Mouse (Mus musculus) intestine, embryonic 14.5 days (tissue): ENCODE measurements around the gene Wtip. TPM values are rescaled to one million over a fixed set of nuclear protein-coding genes. Genes with fewer than 3 reads are reported as not detected.

Source experiments
- ATAC-seq: fragments of 200-750 bp; cut with Nextera tagmentation; replicated peaks from 2 replicates; pipeline ENCODE4 v1.8.0; 2017; ENCODE audit warnings: low read depth, moderate number of reproducible peaks, moderate TSS enrichment, moderate library complexity; ENCODE audit not compliant: low FRiP score, low TSS enrichment
- DNase-seq: peaks from one replicate; pipeline ENCODE4 v3.0.0-alpha.2; 2018; ENCODE audit warnings: low spot score
- H3K27ac ChIP-seq: fragments of 300-500 bp; sonication (generic); 2 replicates; pipeline ENCODE4 v1.5.1; 2014; ENCODE audit warnings: low read depth, mild to moderate bottlenecking, control low read depth
- H3K27me3 ChIP-seq: fragments of 300-500 bp; sonication (generic); replicated peaks from 2 replicates; pipeline ENCODE4 v1.6.1; 2014; ENCODE audit warnings: low read length, control low read depth; ENCODE audit not compliant: control insufficient read depth, insufficient read depth
- H3K36me3 ChIP-seq: fragments of 300-500 bp; sonication (generic); 2 replicates; pipeline ENCODE4 v1.6.1; 2014; ENCODE audit warnings: low read length, control low read depth; ENCODE audit not compliant: control insufficient read depth, insufficient read depth
- H3K4me1 ChIP-seq: fragments of 300-500 bp; sonication (generic); replicated peaks from 2 replicates; pipeline ENCODE4 v1.6.1; 2014; ENCODE audit warnings: low read length, control low read depth, mixed read lengths; ENCODE audit not compliant: control insufficient read depth, insufficient read depth
- H3K4me2 ChIP-seq: fragments of 300-500 bp; sonication (generic); 2 replicates; pipeline ENCODE4 v1.6.1; 2014; ENCODE audit warnings: low read length
- H3K4me3 ChIP-seq: fragments of 300-500 bp; sonication (generic); 2 replicates; pipeline ENCODE4 v1.5.1; 2014; ENCODE audit warnings: low read depth, low read length, control low read depth, mixed read lengths
- H3K9ac ChIP-seq: fragments of 300-500 bp; sonication (generic); 2 replicates; pipeline ENCODE4 v1.6.1; 2014; ENCODE audit warnings: mild to moderate bottlenecking, low read length
- H3K9me3 ChIP-seq: fragments of 300-500 bp; sonication (generic); 2 replicates; pipeline ENCODE4 v1.6.1; 2016; ENCODE audit warnings: low read length, control low read depth; ENCODE audit not compliant: control insufficient read depth
- WGBS: fragments of 180-500 bp; shearing (Covaris S2); extraction: QIAGEN DNeasy Blood & Tissue Kit; methylation state at CpG from one replicate; pipeline ENCODE4 v1.1.7; 2014; 5-methylcytosine and 5-hydroxymethylcytosine counted together
- polyA plus RNA-seq: library from polyadenylated mRNA; unstranded; fragments of >200 nt; fragmentation: Nextera tagmentation; extraction: Ambion mirVana; gene quantifications from 2 replicates; pipeline ENCODE4 v1.2.1, GENCODE M21; 2014

Wtip gene
- polyA plus RNA-seq, 1 experiment from 2014 or later, result 5.3 TPM

- H3K36me3 ChIP-seq, result peaks cover 57% of the 10 kb centered on the region
- no peak overlapping the region for H3K4me2 ChIP-seq
- peaks cover 6% of the 10 kb centered on the region; the same call in 1 of the 2 replicates for H3K4me1 ChIP-seq
- WGBS, result 92% methylated on average over 7 of the region's 7 CpGs
- H3K9ac ChIP-seq, result no peak overlapping the region
- H3K27me3 ChIP-seq, result no peaks in the 10 kb centered on the region
- ATAC-seq, result no peak
- DNase-seq, result no peak
- H3K9me3 ChIP-seq, result no peaks in the 10 kb centered on the region
- H3K27ac ChIP-seq, result no peak overlapping the region
- no peak overlapping the region for H3K4me3 ChIP-seq
Measured at GRCm38 (mm10) chr7:34164671-34165070, 31.6 kb upstream of the Wtip start.

DNA sequence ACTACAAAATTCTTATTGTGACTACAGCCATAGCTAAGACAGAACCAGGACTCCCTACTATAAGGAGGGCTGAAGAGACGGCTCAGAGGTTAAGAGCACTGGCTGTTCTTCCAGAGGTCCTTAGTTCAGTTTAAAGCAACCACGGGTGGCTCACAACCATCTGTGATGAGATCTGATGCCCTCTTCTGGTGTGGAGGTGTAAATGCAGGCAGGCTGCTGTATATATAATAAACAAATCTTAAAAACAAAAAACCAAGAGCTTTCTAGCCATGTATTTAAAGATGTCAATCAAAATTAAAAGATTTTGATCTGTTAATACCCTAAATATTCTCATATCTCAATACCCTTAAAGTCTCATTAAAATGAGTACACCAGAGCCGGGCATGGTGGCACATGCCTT lies 26.1 kb upstream of the Wtip start:
- WGBS, result 94% methylated on average over 3 of the region's 3 CpGs
- Histone ChIP-seq H3K27ac (no peak overlapping the region), H3K9ac (no peak overlapping the region), H3K4me1 (no peaks in the 10 kb centered on the region), H3K9me3 (no peaks in the 10 kb centered on the region), H3K4me3 (no peak overlapping the region), H3K27me3 (no peaks in the 10 kb centered on the region), H3K36me3 (peaks cover 99% of the 10 kb centered on the region), H3K4me2 (no peak overlapping the region)
- DNase-seq (no peak), ATAC-seq (no peak)

GRCm38 (mm10) chr7:34157994-34158393 lies 24.9 kb upstream of the Wtip start:
- Histone ChIP-seq H3K4me2 (no peak overlapping the region), H3K4me1 (no peaks in the 10 kb centered on the region), H3K36me3 (peaks cover 100% of the 10 kb centered on the region), H3K27ac (no peak overlapping the region), H3K27me3 (no peaks in the 10 kb centered on the region), H3K9ac (no peak overlapping the region), H3K9me3 (no peaks in the 10 kb centered on the region), H3K4me3 (no peak overlapping the region)
- DNase-seq (no peak), ATAC-seq (no peak)
- WGBS, result 94% methylated on average over 3 of the region's 3 CpGs

GRCm38 (mm10) chr7:34147193-34147592 lies 14.1 kb upstream of the Wtip start:
- H3K4me1 ChIP-seq, result no peaks in the 10 kb centered on the region
- H3K4me3 ChIP-seq, result no peak overlapping the region
- H3K9ac ChIP-seq, result no peak overlapping the region
- WGBS, result 81% methylated on average over 4 of the region's 4 CpGs
- DNase-seq, result no peak
- H3K4me2 ChIP-seq, result no peak overlapping the region
- peaks cover 100% of the 10 kb centered on the region for H3K36me3 ChIP-seq
- H3K9me3 ChIP-seq, result peaks cover 4% of the 10 kb centered on the region; the same call in 1 of the 2 replicates
- H3K27me3 ChIP-seq, result no peaks in the 10 kb centered on the region
- no peak for ATAC-seq
- H3K27ac ChIP-seq, result no peak overlapping the region

DNA sequence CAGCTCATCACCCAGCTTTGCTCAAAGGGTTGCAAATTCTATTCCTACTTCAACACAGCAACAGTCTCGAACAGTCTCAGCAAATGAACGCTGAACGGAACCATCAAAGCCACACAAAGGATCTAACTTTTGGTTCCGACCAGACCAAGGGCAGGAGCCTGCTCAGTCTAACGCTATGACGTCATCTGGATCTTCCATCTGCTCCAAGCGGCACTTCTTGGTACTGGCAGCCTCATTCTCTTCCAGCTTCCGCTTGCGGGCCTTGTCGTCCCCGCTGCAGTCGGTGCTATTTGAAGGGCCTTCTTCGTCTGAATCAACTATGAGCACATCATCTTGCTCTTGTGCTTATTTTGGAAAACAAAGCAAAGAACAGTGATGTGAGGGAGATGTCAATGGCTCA lies 8.1 kb upstream of the Wtip start:
- Histone ChIP-seq H3K36me3 (peaks cover 63% of the 10 kb centered on the region), H3K4me1 (no peaks in the 10 kb centered on the region), H3K4me3 (no peak overlapping the region), H3K27me3 (no peaks in the 10 kb centered on the region), H3K9me3 (no peaks in the 10 kb centered on the region), H3K9ac (no peak overlapping the region), H3K27ac (no peak overlapping the region), H3K4me2 (no peak overlapping the region)
- ATAC-seq (no peak), DNase-seq (no peak)
- 96% methylated on average over 13 of the region's 13 CpGs for WGBS

GRCm38 (mm10) chr7:34139493-34139892 lies 6.4 kb upstream of the Wtip start:
- Histone ChIP-seq H3K9ac (no peak overlapping the region), H3K4me3 (no peak overlapping the region), H3K4me2 (no peak overlapping the region), H3K27me3 (no peaks in the 10 kb centered on the region), H3K4me1 (no peaks in the 10 kb centered on the region), H3K27ac (no peak overlapping the region), H3K36me3 (peaks cover 46% of the 10 kb centered on the region), H3K9me3 (no peaks in the 10 kb centered on the region)
- ATAC-seq, result peak; percentile 38; the same call in 1 of the 2 replicates
- no peak for DNase-seq
- WGBS, result 85% methylated on average over 6 of the region's 6 CpGs

DNA sequence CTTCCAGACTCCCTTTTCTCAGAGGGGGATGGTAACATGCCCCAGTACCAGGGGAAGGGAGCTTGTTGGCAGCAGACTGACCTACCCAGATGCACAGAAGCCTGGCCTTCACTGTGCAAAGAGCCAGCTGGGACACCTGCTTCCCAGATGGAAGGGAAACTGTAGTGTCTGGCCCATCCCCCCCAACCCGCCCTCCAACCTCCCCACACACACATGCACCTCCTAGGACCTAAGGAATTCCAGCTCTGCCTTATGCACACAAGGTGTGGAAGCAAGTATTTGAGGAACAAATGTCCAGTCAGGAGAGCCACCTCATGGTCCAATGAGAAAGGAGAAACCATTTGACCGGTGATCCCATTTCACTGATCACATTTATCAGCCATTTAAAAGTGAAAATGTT lies 1.3 kb upstream of the Wtip start:
- 60% methylated on average over 2 of the region's 2 CpGs for WGBS
- ATAC-seq, result no peak

GRCm38 (mm10) chr7:34132355-34133079 lies 551 bp downstream of the Wtip start:
- Histone ChIP-seq H3K27me3 (no peaks in the 10 kb centered on the region), H3K4me3 (peak overlapping the region; percentile 71), H3K9ac (peak overlapping the region; percentile 96), H3K4me2 (peak overlapping the region; percentile 68), H3K27ac (peak overlapping the region; percentile 84), H3K36me3 (0 out of 2 replicates have a peak, but pooled peaks cover 4% of the 10 kb centered on the region), H3K9me3 (no peaks in the 10 kb centered on the region), H3K4me1 (peaks cover 19% of the 10 kb centered on the region)
- WGBS, result under 1% methylated on average over 63 of the region's 116 CpGs
- ATAC-seq, result peak; percentile 64
- peak; percentile 68 for DNase-seq

More for the DNA sequence above, 1.3 kb upstream of the Wtip start:
- peaks cover 19% of the 10 kb centered on the region for H3K4me1 ChIP-seq
- no peaks in the 10 kb centered on the region for H3K9me3 ChIP-seq
- DNase-seq, result no peak
- no peak overlapping the region for H3K27ac ChIP-seq
- no peaks in the 10 kb centered on the region for H3K27me3 ChIP-seq
- H3K9ac ChIP-seq, result no peak overlapping the region
- H3K4me3 ChIP-seq, result no peak overlapping the region
- no peaks in the 10 kb centered on the region for H3K36me3 ChIP-seq
- no peak overlapping the region for H3K4me2 ChIP-seq

GRCm38 (mm10) chr7:34131959-34132354 lies 1.1 kb downstream of the Wtip start:
- Histone ChIP-seq H3K9me3 (no peaks in the 10 kb centered on the region), H3K27me3 (no peaks in the 10 kb centered on the region), H3K27ac (no peak overlapping the region), H3K9ac (peak overlapping the region; percentile 96), H3K36me3 (0 out of 2 replicates have a peak, but pooled peaks cover 4% of the 10 kb centered on the region), H3K4me1 (peaks cover 19% of the 10 kb centered on the region), H3K4me3 (peak overlapping the region; percentile 71), H3K4me2 (peak overlapping the region; percentile 68)
- DNase-seq (peak; percentile 65), ATAC-seq (peak; percentile 22)
- WGBS, result 3% methylated on average over 3 of the region's 3 CpGs
